Mouse (Mus musculus) heart, postnatal 25 days (tissue): ENCODE results near the gene Olfr1475. TPM values are rescaled to one million over a fixed set of nuclear protein-coding genes. Genes with fewer than 3 reads are reported as not detected.
"Not testable (repeated sequence)": the region's sequence is repeated elsewhere in the genome, so short reads cannot be mapped to it uniquely, and the experiment has no call there.

ENCODE experiments used
- DNase-seq: peaks from one replicate; pipeline ENCODE4 v3.0.0; 2022; ENCODE audit warnings: low spot score
- intact Hi-C: fragments of 180-260 bp; cut with DNase I; formaldehyde crosslinking; loops from one replicate; pipeline ENCODE4 v1.15.1; 2025
- total RNA-seq, 2 experiments: library from RNA; stranded (reverse); gene quantifications; 2 replicates each; pipeline ENCODE4 v1.2.3; 2021

The Olfr1475 gene
- total RNA-seq: not detected

DNA sequence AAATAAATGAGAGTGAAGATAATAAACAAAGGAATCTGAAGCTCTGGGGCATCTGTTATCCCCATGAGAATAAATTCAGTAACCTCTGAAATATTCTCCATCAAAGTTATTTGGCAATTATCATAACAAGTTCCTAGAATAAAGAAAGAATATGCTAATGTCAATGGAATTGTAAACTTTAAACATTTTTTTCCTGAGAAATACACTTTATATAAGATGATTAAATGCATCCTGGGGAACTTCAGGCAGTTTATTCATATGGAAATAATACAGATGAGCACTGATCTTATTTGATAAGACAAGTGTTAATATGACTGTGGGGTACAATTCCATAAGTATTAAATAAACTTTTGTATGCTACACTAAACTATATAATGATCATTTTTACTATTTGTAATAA lies at the start of gene Olfr1475:
Gene Olfr1475 (minus strand): TSS at position 101 of the 400 bp plus-strand sequence.
- intact Hi-C loops: no loop called here

DNA sequence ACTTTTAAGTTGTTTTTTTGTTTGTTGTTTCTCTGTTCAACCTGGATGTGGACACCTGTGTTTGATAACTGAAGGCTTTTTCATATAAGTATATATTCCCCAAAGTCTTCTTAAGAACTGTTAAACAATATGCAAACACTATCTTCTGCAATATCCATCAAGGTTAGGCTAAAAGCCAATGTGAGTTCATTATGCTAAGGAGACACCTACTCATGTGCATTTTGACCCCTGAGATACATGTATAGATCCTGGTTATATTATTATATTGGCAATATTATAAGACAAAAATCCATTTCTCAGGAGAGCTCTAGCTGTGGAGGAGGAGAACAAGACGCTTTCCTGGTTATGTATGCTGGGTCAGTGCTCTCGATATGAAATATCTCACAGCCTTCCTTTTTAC lies 47.6 kb upstream of the Olfr1475 start, which contains the start of gene Olfr1480:
Gene Olfr1480 (plus strand): TSS at position 301 of the 400 bp plus-strand sequence.
- no peak for DNase-seq
- intact Hi-C loops: no loop called here

More for the DNA sequence above, at the start of gene Olfr1475:
- DNase-seq: no peak

DNA sequence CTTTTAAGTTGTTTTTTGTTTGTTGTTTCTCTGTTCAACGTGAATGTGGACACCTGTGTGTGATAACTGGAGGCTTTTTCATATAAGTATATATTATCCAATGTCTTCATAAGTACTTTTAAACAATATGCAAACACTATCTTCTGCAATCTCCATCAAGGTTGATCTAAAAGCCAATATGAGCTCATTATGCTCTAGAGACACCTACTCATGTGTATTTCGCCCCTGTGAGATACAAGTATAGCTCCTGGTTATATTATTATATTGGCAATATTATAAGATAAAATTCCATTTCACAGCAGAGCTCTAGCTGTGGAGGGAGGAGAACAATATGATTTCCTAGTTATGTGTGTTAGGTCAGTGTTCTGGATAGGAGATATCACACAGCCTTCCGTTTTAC lies 20.2 kb upstream of the Olfr1475 start, which contains the start of gene Olfr1477:
Gene Olfr1477 (plus strand): TSS at position 301 of the 400 bp plus-strand sequence.
- intact Hi-C loops: no loop called here
- DNase-seq: no peak

DNA sequence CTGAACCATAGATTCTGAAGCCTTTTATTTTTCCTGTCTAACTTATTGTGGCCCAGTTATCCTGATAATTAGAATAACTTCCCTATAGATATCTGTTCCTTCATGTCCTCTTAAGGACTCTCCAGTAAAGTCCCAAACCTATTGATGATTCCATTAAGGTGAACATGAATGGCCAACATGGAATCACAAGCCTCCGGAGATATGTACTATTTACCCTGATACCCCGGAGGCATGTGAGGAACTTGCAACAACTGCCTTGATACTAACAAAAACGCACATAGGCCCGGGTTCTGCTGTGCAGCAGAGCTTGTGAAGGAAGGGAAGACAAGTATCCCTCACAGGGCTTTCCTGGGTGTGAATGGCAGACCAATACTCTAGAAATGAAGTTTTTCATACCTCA lies 10.7 kb downstream of the Olfr1475 start, which contains the start of gene Olfr1474:
Gene Olfr1474 (plus strand): TSS at position 301 of the 400 bp plus-strand sequence.
- intact Hi-C loops, DNase-seq: not testable (repeated sequence)

DNA sequence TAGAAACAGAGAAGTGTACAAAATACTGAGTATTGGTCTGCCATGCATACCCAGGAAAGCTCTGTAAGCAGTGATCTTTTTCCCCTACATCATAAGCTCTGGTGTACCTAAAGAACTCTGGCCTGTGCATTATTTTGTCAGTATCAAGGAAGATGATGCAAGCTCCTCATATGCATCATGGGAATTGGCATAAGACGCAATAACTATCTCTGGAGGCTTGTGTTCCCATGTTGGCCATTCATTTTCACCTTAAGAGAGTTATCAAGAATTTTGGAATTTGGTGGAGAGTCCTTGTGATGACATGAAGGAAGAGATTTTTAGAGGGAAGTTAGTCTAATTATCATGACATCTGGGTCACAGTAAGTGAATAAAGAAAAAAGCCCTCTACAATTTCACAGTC lies 24.0 kb downstream of the Olfr1475 start, which contains the start of gene Olfr1472:
Gene Olfr1472 (minus strand): TSS at position 101 of the 400 bp plus-strand sequence.
- DNase-seq: no peak
- intact Hi-C loops: no loop called here

DNA sequence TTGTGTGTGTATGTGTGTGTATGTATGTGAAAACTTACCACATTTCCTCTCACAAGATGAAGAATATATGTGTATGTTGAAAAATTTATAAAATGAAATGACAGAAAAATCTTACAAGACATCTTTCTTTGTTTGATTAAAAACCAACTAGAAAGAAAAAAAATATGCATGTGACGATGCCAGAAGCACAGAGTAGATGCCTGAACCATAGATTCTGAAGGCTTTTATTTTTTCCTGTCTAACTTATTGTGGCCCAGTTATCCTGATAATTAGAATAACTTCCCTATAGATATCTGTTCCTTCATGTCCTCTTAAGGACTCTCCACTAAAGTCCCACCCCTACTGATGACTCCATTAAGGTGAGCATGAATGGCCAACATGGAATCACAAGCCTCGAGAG lies 36.9 kb downstream of the Olfr1475 start, which contains the start of gene Olfr1471:
Gene Olfr1471 (plus strand): TSS at position 301 of the 400 bp plus-strand sequence.
- intact Hi-C loops, DNase-seq: not testable (repeated sequence)

Other genes with a start within 250 kb of the Olfr1475 start
- gene Olfr1463, start 248.9 kb downstream of the Olfr1475 start, total RNA-seq: not detected
- not detected for gene Olfr1465, start 164.7 kb downstream of the Olfr1475 start, total RNA-seq
- gene Olfr1466, start 141.3 kb downstream of the Olfr1475 start, total RNA-seq: not detected
- gene Olfr1467, start 118.0 kb downstream of the Olfr1475 start, total RNA-seq: not detected
- not detected for gene Olfr1469, start 72.3 kb downstream of the Olfr1475 start, total RNA-seq
- gene Olfr1471, start 36.8 kb downstream of the Olfr1475 start, total RNA-seq: not detected
- not detected for gene Olfr1472, start 24.1 kb downstream of the Olfr1475 start, total RNA-seq
- gene Olfr1474, start 10.6 kb downstream of the Olfr1475 start, total RNA-seq: not detected
- gene Olfr1477, start 20.4 kb upstream of the Olfr1475 start, total RNA-seq: not detected
- not detected for gene Olfr1480, start 47.7 kb upstream of the Olfr1475 start, total RNA-seq
- not detected for gene Olfr1484, start 103.3 kb upstream of the Olfr1475 start, total RNA-seq
- not detected for gene Olfr1487, start 137.2 kb upstream of the Olfr1475 start, total RNA-seq
- not detected for gene Olfr1489, start 151.4 kb upstream of the Olfr1475 start, total RNA-seq
- not detected for gene Olfr1490, start 170.9 kb upstream of the Olfr1475 start, total RNA-seq
- gene Olfr1491, start 217.1 kb upstream of the Olfr1475 start, total RNA-seq: not detected
- gene Olfr1493-ps1, start 243.1 kb upstream of the Olfr1475 start, total RNA-seq: not detected